Comparison of ENCODE assay signal across 10 mouse cellular contexts in the genomic region with DNA sequence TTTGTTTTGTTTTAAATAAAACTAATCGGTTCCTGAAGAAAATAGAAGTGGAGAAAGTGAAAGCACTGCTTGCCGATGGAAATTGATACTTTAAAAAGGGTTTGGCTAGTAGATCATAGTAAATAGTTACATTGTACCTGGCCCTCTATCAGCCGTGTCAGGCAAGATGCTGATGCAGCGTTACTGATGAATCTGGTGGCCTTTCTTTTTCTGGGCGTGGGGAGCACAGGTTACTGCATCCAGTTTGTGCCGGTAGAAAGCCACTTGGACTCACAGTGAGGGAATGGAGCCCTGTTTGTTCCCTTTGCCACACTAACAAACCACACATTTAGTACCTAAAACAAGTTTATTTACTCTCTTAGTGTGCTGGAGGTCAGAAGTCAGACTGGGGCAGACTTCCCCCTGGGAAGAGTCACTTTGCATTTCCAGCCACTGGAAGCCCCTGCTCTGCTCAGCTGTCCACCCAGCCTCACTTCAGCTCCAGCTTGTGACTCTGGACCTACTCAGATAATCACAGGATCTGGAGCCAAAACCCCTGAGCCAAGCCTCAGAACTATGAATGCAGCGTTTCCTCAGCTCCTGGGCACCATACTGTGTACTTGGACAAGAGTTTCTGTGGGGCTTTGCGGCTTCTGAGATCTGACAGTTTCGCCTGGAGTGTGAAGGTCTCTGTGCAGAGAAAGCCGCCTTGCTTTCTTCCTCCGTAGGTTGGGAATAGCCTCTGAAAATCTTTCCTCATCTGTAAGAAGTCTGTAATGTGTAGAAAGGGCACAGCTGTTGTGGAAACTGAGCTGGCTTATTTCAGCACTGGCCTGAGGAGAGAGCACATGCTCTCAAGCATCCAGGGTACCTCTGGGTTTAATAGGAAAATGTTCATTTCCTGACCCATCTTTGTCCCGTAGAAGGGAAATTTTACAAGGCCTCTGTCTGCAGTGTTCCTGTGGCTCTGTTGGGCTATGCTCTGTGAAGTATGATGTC. TPM values are rescaled to one million over a fixed set of nuclear protein-coding genes. Genes with fewer than 3 reads are reported as not detected.
A peak's percentile ranks its signal among the peaks of the same experiment; 100 is the strongest.
DNase-seq lines count a peak whose midpoint lies in the region; ATAC-seq and TF ChIP-seq lines count a peak whose summit lies in the region.
"Had no signal": no experiment of that assay in that cellular context is flagged by ENCODE, and none has a peak within 500 bp of the region (broad histone marks: within the 10 kb centered on the region; RNA-seq: fewer than 3 reads in every experiment).

No protein-coding gene starts in this region.

- H3K9ac ChIP-seq in embryonic facial prominence, embryonic 11.5 days (replicated peaks; ENCODE audit: low read length) = no peak overlapping the region
- no peak overlapping the region for H3K9ac ChIP-seq in intestine, postnatal 0 days (ENCODE audit: low read depth, low read length)
- H3K9ac ChIP-seq: midbrain, embryonic 12.5 days had no signal

- no peak for ATAC-seq in embryonic facial prominence, embryonic 11.5 days (replicated peaks; ENCODE audit: insufficient number of reproducible peaks, low FRiP score, low TSS enrichment, low read depth)
- ATAC-seq in intestine, postnatal 0 days = no peak
- 0 out of 2 replicates have a peak, but pooled peaks have one; percentile 30 for ATAC-seq in megakaryocyte progenitor cell, adult 5-6 weeks (replicated peaks; ENCODE audit: poor library complexity)

- DNase-seq in embryonic facial prominence, embryonic 11.5 days (ENCODE audit: low spot score) = peak; percentile 21
- no peak for DNase-seq in embryonic facial prominence, embryonic 10.5 days (ENCODE audit: low spot score)
- peak; percentile 37 for DNase-seq in left cerebral cortex, postnatal 4 days
- no peak for DNase-seq in left cerebral cortex, postnatal 36 days (ENCODE audit: low spot score in 2 of 2)
- DNase-seq in testis, postnatal 14 days (ENCODE audit: low spot score) = no peak
- no peak for DNase-seq in ovary, postnatal 10 days (ENCODE audit: low spot score)

- H3K9me3 ChIP-seq in embryonic facial prominence, embryonic 11.5 days (replicated peaks; ENCODE audit: control insufficient read depth, low read length) = no peaks in the 10 kb centered on the region
- H3K9me3 ChIP-seq in embryonic facial prominence, embryonic 10.5 days = no peaks in the 10 kb centered on the region
- no peaks in the 10 kb centered on the region for H3K9me3 ChIP-seq in intestine, postnatal 0 days (ENCODE audit: control insufficient read depth)
- H3K9me3 ChIP-seq: midbrain, embryonic 12.5 days had no signal

- intact Hi-C loops in left cerebral cortex, postnatal 4 days (cut with DNase I) = no loop called here
- intact Hi-C loops in left cerebral cortex, postnatal 36 days (cut with DNase I) = no loop called here

- no peaks in the 10 kb centered on the region for H3K27me3 ChIP-seq in embryonic facial prominence, embryonic 11.5 days (ENCODE audit: control insufficient read depth, insufficient read depth, low read length)
- H3K27me3 ChIP-seq in embryonic facial prominence, embryonic 10.5 days (replicated peaks; ENCODE audit: low read depth, poor library complexity, severe bottlenecking) = no peaks in the 10 kb centered on the region
- no peaks in the 10 kb centered on the region for H3K27me3 ChIP-seq in intestine, postnatal 0 days (replicated peaks; ENCODE audit: control insufficient read depth, insufficient read depth, low read length)
- H3K27me3 ChIP-seq: midbrain, embryonic 12.5 days had no signal

- WGBS in embryonic facial prominence, embryonic 11.5 days = 78% methylated on average over 12 of the region's 12 CpGs
- 83% methylated on average over 12 of the region's 12 CpGs for WGBS in embryonic facial prominence, embryonic 10.5 days
- WGBS in intestine, postnatal 0 days = 50% methylated on average over 12 of the region's 12 CpGs

- no peaks in the 10 kb centered on the region for H3K36me3 ChIP-seq in embryonic facial prominence, embryonic 11.5 days (replicated peaks; ENCODE audit: control insufficient read depth, insufficient read depth, low read depth, low read length)
- peaks cover 18% of the 10 kb centered on the region for H3K36me3 ChIP-seq in embryonic facial prominence, embryonic 10.5 days (replicated peaks)
- peaks cover under 1% of the 10 kb centered on the region; the same call in 1 of the 2 replicates for H3K36me3 ChIP-seq in intestine, postnatal 0 days (ENCODE audit: control insufficient read depth, insufficient read depth)

- no peak overlapping the region for H3K4me2 ChIP-seq in embryonic facial prominence, embryonic 11.5 days (ENCODE audit: low read depth, low read length)
- H3K4me2 ChIP-seq in intestine, postnatal 0 days (replicated peaks; ENCODE audit: low read depth) = peak overlapping the region; percentile 24; the same call in 1 of the 2 replicates
- H3K4me2 ChIP-seq: midbrain, embryonic 12.5 days had no signal

- no peaks in the 10 kb centered on the region for H3K4me1 ChIP-seq in embryonic facial prominence, embryonic 11.5 days (ENCODE audit: control insufficient read depth, insufficient read depth, low read length)
- peaks cover 18% of the 10 kb centered on the region for H3K4me1 ChIP-seq in embryonic facial prominence, embryonic 10.5 days
- H3K4me1 ChIP-seq in intestine, postnatal 0 days (replicated peaks; ENCODE audit: control insufficient read depth, insufficient read depth, low read length) = peaks cover 9% of the 10 kb centered on the region; the same call in 1 of the 2 replicates

- H3K27ac ChIP-seq in embryonic facial prominence, embryonic 11.5 days (replicated peaks; ENCODE audit: low read depth, low read length) = no peak overlapping the region
- no peak overlapping the region for H3K27ac ChIP-seq in embryonic facial prominence, embryonic 10.5 days (replicated peaks)
- 0 out of 2 replicates have a peak overlapping the region, but pooled peaks have one; percentile 1 for H3K27ac ChIP-seq in intestine, postnatal 0 days (ENCODE audit: low read depth, low read length)
- H3K27ac ChIP-seq: midbrain, embryonic 12.5 days had no signal

- TF ChIP-seq CTCF in intestine, postnatal 0 days (IDR thresholded peaks at IDR 0.05; ENCODE audit: low read depth) = no peak

- no peak overlapping the region for H3K4me3 ChIP-seq in embryonic facial prominence, embryonic 11.5 days (ENCODE audit: low read depth, low read length)
- H3K4me3 ChIP-seq in embryonic facial prominence, embryonic 10.5 days = no peak overlapping the region
- H3K4me3 ChIP-seq in intestine, postnatal 0 days (ENCODE audit: low read depth, low read length) = no peak overlapping the region
- H3K4me3 ChIP-seq: midbrain, embryonic 12.5 days had no signal

RNA-seq across cellular contexts. Expression of gene Sfxn1, which starts 8.4 kb away (rescaled TPM):
- 90.5 and 98.9 TPM in 2 replicates for polyA plus RNA-seq in embryonic facial prominence, embryonic 11.5 days (2014; fragmentation: Nextera tagmentation; extraction: Ambion mirVana)
- 86.2 and 87.5 TPM in 2 replicates for polyA plus RNA-seq in embryonic facial prominence, embryonic 10.5 days (2016; fragmentation: Nextera tagmentation; extraction: Ambion mirVana)
- total RNA-seq in left cerebral cortex, postnatal 4 days (2021) = 10 to 100 TPM; 86.5 to 94.5 TPM
- total RNA-seq in left cerebral cortex, postnatal 36 days (2021) = 10 to 100 TPM; 46.0 to 47.8 TPM
- 49.1 and 52.3 TPM in 2 replicates for polyA plus RNA-seq in intestine, postnatal 0 days (2015; fragmentation: Nextera tagmentation; extraction: Ambion mirVana)
- total RNA-seq in megakaryocyte progenitor cell, adult 5-6 weeks (2015) = 156 and 162 TPM in 2 replicates
- total RNA-seq in megakaryocyte progenitor cell, adult 5-6 weeks (2017) = 82.3 and 98.5 TPM in 2 replicates

RNA-seq across cellular contexts. Expression of gene Drd1, which starts 24.6 kb away (rescaled TPM):
- polyA plus RNA-seq in embryonic facial prominence, embryonic 11.5 days (2014; fragmentation: Nextera tagmentation; extraction: Ambion mirVana) = 0.26 and 0.39 TPM in 2 replicates
- 0.06 and 0.15 TPM in 2 replicates for polyA plus RNA-seq in embryonic facial prominence, embryonic 10.5 days (2016; fragmentation: Nextera tagmentation; extraction: Ambion mirVana)
- total RNA-seq in left cerebral cortex, postnatal 4 days (2021) = 10 to 100 TPM; 26.0 to 28.0 TPM
- 10 to 100 TPM; 30.1 to 51.9 TPM for total RNA-seq in left cerebral cortex, postnatal 36 days (2021)
- 0.04 and 0.20 TPM in 2 replicates for polyA plus RNA-seq in intestine, postnatal 0 days (2015; fragmentation: Nextera tagmentation; extraction: Ambion mirVana)
- not detected in 2 replicates for total RNA-seq in megakaryocyte progenitor cell, adult 5-6 weeks (2015)
- total RNA-seq in megakaryocyte progenitor cell, adult 5-6 weeks (2017) = not detected in 2 replicates
- total RNA-seq: neutrophil, adult 5-6 weeks had no signal

Comparison
In these comparisons a context has a peak if more than half of its experiments do, and no peak if none do; other contexts are left out.
1. DNase-seq: peak in embryonic facial prominence, embryonic 11.5 days (single experiment) and left cerebral cortex, postnatal 4 days (single experiment); none in embryonic facial prominence, embryonic 10.5 days (single experiment), left cerebral cortex, postnatal 36 days (0 of 2), testis, postnatal 14 days (single experiment) and ovary, postnatal 10 days (single experiment).
2. RNA of gene Drd1, which starts 24.6 kb away (total RNA-seq): 30.1 to 51.9 TPM in left cerebral cortex, postnatal 36 days and 26.0 to 28.0 TPM in left cerebral cortex, postnatal 4 days; not detected in megakaryocyte progenitor cell, adult 5-6 weeks; every median in the first group is over 10 times any median in the second.